Mouse (Mus musculus): ENCODE results near the gene Per2. TPM values are rescaled to one million over a fixed set of nuclear protein-coding genes. Genes with fewer than 3 reads are reported as not detected.

Per2 gene
- polyA plus RNA-seq (2015; fragmentation: Nextera tagmentation; extraction: Ambion mirVana) = 3.7 and 4.6 TPM in 2 replicates

DNA sequence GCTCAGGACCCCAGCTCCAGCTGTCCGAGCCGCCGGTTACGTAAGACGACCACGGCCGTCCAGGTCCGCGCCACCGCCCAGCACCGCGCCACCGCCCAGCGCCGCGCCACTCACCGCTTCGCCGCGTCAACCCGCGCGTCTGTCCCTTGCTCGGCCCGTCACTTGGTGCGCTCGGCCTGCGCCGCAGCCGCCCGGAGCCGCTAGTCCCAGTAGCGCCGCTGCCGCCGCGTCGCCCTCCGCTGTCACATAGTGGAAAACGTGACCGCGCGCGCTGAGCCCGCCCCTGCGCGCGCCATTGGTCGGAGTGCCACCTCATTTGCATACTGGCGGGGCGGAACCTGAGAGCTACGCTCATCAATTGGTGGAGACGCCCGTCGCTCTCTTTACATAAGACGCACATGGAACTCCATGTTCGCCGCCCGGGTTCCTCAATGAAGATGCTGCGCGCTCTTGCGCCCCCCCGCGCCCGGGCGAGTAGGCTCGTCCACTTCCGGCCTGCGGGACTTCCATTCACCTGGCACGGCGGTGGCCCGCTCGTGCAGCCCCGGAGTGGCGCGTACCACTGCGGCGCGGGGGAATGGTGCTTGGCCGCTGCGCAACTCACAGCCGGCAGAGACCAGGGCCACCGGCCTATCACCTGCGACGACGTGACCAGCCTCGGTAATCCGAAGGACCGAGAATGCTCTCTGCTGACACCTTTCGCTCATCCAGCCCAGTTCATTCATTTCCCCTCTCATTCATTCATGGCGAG lies at the start of gene Per2:
Gene Per2, minus strand, starts transcription at position 266 of the 751 bp plus-strand sequence.
- Histone ChIP-seq H3K9me3 (no peaks in the 10 kb centered on the region), H3K4me3 (peak within 1 kb of the TSS; percentile 93), H3K27ac (peak within 1 kb of the TSS; percentile 79), H3K36me3 (no peaks in the 10 kb centered on the region), H3K9ac (peak within 1 kb of the TSS; percentile 57), H3K4me1 (peaks cover 46% of the 10 kb centered on the region), H3K4me2 (peak within 1 kb of the TSS; percentile 86), H3K27me3 (no peaks in the 10 kb centered on the region)
- under 1% methylated on average over 91 of the region's 91 CpGs for WGBS
- ATAC-seq (ENCODE audit: insufficient number of reproducible peaks, low FRiP score, low TSS enrichment, low read depth) = peak; percentile 95

DNA sequence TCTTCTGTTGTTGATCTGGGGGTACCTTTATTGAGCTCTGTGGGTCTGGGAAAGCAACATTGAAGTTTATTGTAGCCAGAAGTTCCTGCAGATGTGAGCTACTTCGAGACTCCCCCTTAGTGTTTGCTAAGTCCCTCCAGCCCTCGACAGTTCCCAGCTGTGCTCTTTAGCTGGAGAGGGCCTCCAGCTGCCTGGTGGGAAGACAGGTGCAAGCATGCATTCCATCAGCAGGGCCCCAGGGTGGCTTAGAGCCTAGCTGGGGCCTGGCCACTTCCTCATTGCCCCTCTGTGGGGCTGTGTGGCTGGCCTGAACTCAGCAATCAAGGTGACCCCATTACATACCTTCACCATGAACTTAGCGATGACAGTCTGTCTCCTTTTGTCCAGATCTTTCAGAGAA lies 45.5 kb upstream of the Per2 start:
- WGBS = 58% methylated on average over 3 of the region's 3 CpGs
- Histone ChIP-seq H3K36me3 (peaks cover 56% of the 10 kb centered on the region), H3K4me1 (no peaks in the 10 kb centered on the region), H3K27me3 (no peaks in the 10 kb centered on the region), H3K9ac (no peak overlapping the region), H3K27ac (no peak overlapping the region), H3K4me3 (no peak overlapping the region), H3K4me2 (no peak overlapping the region), H3K9me3 (no peaks in the 10 kb centered on the region)
- no peak for ATAC-seq (ENCODE audit: insufficient number of reproducible peaks, low FRiP score, low TSS enrichment, low read depth)

DNA sequence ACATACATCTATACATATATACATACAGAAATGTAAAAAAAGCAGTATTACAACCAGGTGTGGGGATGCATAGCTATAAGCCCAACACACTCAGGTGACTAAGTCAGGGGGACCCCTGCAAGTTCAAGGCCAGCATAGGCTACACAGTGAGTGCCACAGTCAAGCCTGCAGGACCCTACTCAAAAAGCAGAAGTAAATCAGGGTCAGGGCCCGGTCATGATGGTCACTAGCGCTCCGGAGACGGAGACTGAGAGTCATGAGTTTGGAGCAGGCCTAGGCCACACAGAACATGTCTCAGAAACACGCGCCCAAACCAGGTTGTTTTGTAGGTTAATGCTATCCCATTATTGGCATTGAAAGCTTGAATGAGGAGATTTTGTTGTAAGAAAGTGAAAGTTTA lies 39.5 kb upstream of the Per2 start:
- Histone ChIP-seq H3K9me3 (no peaks in the 10 kb centered on the region), H3K9ac (no peak overlapping the region), H3K27me3 (no peaks in the 10 kb centered on the region), H3K27ac (no peak overlapping the region), H3K36me3 (peaks cover 23% of the 10 kb centered on the region), H3K4me1 (peaks cover 14% of the 10 kb centered on the region), H3K4me2 (no peak overlapping the region), H3K4me3 (no peak overlapping the region)
- 95% methylated on average over 6 of the region's 6 CpGs for WGBS
- no peak for ATAC-seq (ENCODE audit: insufficient number of reproducible peaks, low FRiP score, low TSS enrichment, low read depth)

DNA sequence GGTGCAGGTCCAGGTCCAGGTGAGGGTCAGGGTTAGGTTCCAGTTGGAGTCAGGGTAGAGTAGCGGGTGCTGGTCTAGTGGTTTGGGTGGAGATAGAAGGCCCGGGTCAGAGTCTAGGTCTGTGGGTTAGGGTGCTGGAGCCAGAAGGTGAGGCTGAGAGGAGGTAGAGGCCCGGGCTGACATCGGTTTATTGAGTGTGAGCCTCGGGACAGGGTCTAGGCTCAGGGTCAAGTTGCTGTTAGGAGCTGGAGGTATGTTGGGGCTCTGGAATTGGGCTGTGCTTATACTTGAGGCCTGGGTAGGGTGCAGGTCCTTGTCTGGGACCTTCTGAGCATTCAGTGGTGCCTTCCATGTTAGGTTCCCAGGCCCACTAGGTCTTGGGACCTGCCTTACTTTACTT lies 36.2 kb upstream of the Per2 start:
- 0 out of 2 replicates have a peak, but pooled peaks cover 5% of the 10 kb centered on the region for H3K36me3 ChIP-seq
- peak overlapping the region; percentile 79 for H3K4me2 ChIP-seq
- H3K27me3 ChIP-seq = no peaks in the 10 kb centered on the region; the same call in 1 of the 2 replicates
- H3K4me3 ChIP-seq = peak overlapping the region; percentile 89
- 54% methylated on average over 5 of the region's 5 CpGs for WGBS
- ATAC-seq (ENCODE audit: insufficient number of reproducible peaks, low FRiP score, low TSS enrichment, low read depth) = no peak
- H3K27ac ChIP-seq = no peak overlapping the region
- H3K4me1 ChIP-seq = peaks cover 14% of the 10 kb centered on the region
- no peaks in the 10 kb centered on the region for H3K9me3 ChIP-seq
- H3K9ac ChIP-seq = peak overlapping the region; percentile 60

DNA sequence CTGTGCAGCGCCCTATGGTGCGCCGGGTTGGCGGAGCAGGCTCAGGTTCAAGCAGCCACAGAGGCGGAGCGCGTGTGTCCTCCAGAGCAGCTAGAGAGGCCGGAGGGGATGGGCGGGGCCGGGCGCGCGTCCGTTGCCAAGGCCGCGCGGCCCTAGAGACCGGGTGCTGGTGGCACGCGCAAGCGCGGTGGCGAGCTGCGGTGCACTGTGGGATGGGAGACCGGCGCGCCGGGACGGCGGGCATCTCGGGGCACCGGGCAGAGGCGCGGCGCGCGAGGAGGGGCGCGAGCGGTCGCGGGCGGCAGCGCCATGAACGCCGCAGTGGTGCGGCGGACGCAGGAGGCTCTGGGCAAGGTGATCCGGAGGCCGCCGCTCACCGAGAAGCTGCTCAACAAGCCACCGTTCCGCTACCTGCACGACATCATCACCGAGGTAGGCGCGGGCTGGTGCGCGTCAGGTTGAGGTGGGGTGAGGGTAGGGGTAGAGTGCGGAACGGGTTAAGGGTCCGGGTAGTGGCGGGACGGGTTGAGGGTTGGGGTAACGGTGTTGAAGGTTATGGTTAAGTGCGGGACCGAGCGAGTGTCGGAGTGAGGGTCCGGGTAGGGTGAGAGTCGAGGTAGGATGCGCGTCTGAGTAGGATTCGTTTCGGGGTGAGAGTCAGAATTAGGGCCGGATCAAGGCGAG lies 35.5 kb upstream of the Per2 start, which contains the start of gene Traf3ip1:
Gene Traf3ip1, plus strand, starts transcription at position 191 of the 684 bp plus-strand sequence.
- peak within 1 kb of the TSS; percentile 89 for H3K4me3 ChIP-seq
- under 1% methylated on average over 79 of the region's 79 CpGs for WGBS
- no peaks in the 10 kb centered on the region for H3K9me3 ChIP-seq
- H3K9ac ChIP-seq = peak within 1 kb of the TSS; percentile 60
- no peak within 1 kb of the TSS for H3K27ac ChIP-seq
- no peaks in the 10 kb centered on the region; the same call in 1 of the 2 replicates for H3K27me3 ChIP-seq
- ATAC-seq (ENCODE audit: insufficient number of reproducible peaks, low FRiP score, low TSS enrichment, low read depth) = peak; percentile 90
- H3K36me3 ChIP-seq = no peaks in the 10 kb centered on the region
- H3K4me2 ChIP-seq = peak within 1 kb of the TSS; percentile 79
- H3K4me1 ChIP-seq = peaks cover 14% of the 10 kb centered on the region

DNA sequence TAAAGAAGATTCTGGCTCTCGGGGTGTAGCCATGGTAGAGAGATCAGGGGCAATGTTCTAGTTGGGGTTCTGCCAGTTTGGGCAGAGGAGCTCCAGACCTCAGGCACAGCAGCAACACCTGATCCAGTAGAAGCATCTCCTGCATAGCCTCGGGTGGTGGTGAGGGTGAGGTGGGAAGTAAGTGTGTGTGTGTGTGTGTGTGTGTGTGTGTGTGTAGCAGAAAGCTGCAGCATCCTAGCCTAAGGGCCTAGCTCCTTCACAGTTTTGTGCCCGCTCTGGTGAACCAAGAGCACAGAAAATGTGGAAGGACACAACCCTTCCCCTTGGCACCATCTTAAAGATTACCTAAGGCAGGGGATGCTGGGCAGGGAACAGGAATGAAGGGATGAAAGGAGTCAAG lies 34.8 kb upstream of the Per2 start:
- H3K9me3 ChIP-seq = no peaks in the 10 kb centered on the region
- 34% methylated on average over 3 of the region's 3 CpGs for WGBS
- H3K4me1 ChIP-seq = peaks cover 14% of the 10 kb centered on the region
- no peak overlapping the region for H3K27ac ChIP-seq
- H3K9ac ChIP-seq = 0 out of 2 replicates have a peak overlapping the region, but pooled peaks have one; percentile 4
- H3K4me2 ChIP-seq = peak overlapping the region; percentile 79
- H3K27me3 ChIP-seq = no peaks in the 10 kb centered on the region; the same call in 1 of the 2 replicates
- no peak for ATAC-seq (ENCODE audit: insufficient number of reproducible peaks, low FRiP score, low TSS enrichment, low read depth)
- no peaks in the 10 kb centered on the region for H3K36me3 ChIP-seq
- peak overlapping the region; percentile 89 for H3K4me3 ChIP-seq

DNA sequence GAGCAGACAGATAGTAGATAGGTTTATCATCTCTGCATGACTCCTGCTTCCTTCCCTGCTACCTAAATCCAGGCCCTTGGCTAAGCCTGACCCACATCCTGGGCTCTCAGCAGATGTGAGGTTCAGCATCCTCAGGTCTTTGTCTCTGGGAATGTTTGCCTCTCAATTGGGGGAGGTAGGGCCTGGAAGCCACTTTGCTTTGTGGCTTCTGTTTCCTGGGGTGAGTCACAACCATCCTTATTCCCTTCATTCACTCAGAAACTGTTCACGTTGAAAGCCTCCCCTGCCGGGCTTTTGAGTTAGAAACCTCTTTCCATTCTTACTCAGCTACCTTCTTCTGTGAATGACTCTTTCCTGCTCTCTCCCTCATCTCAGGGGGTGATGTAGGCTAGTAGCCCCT lies 33.6 kb upstream of the Per2 start:
- no peak overlapping the region for H3K4me3 ChIP-seq
- peaks cover 14% of the 10 kb centered on the region for H3K4me1 ChIP-seq
- no peaks in the 10 kb centered on the region for H3K9me3 ChIP-seq
- no peaks in the 10 kb centered on the region; the same call in 1 of the 2 replicates for H3K27me3 ChIP-seq
- H3K4me2 ChIP-seq = no peak overlapping the region
- no peaks in the 10 kb centered on the region for H3K36me3 ChIP-seq
- no peak for ATAC-seq (ENCODE audit: insufficient number of reproducible peaks, low FRiP score, low TSS enrichment, low read depth)
- H3K27ac ChIP-seq = no peak overlapping the region
- 63% methylated on average over 2 of the region's 2 CpGs for WGBS
- no peak overlapping the region for H3K9ac ChIP-seq

DNA sequence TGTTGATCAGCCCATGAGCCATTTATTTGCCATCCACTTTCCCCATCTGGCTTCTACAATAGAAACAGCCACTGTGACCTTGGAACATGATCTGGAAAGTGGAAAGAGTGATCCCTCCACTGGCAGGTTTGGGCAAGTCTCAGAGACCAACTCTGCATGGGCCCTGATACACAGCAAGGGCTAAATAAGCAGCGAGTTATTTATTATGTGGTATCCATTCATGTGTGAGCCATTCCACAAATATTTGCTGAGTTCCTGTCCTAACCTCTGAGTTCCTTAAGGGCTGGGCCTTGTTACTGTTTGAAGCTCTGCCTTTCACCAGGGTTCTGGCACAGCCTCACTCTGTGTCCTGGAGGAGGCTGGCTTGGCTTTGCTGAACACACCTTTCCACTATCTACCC lies 31.2 kb upstream of the Per2 start:
- Histone ChIP-seq H3K4me2 (no peak overlapping the region), H3K9ac (no peak overlapping the region), H3K4me1 (peaks cover 6% of the 10 kb centered on the region), H3K36me3 (no peaks in the 10 kb centered on the region), H3K9me3 (no peaks in the 10 kb centered on the region), H3K27ac (no peak overlapping the region), H3K27me3 (no peaks in the 10 kb centered on the region; the same call in 1 of the 2 replicates), H3K4me3 (no peak overlapping the region)
- 43% methylated on average over 1 of the region's 1 CpGs for WGBS
- no peak for ATAC-seq (ENCODE audit: insufficient number of reproducible peaks, low FRiP score, low TSS enrichment, low read depth)

DNA sequence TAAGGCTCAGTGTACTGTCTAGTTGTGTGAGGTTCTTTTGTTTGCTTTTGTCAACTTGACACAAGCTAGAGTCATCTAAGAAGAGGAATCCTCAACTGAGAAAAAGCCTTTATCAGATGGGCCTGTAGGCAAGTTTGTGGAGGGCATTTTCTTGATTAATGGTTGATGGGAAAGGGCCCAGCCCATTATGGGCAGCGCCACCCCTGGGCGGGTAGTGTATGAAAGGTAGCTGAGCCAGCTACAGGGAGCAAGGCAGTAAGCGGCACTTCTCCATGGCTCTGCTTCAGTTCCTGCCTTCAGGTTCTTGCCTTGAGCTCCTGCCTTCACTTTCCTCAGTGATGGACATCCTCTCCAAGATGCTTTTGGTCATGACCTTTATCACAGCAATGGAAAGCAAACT lies 27.0 kb upstream of the Per2 start:
- Histone ChIP-seq H3K4me2 (no peak overlapping the region), H3K4me1 (no peaks in the 10 kb centered on the region), H3K9ac (no peak overlapping the region), H3K27ac (no peak overlapping the region), H3K9me3 (no peaks in the 10 kb centered on the region), H3K4me3 (no peak overlapping the region), H3K27me3 (no peaks in the 10 kb centered on the region), H3K36me3 (no peaks in the 10 kb centered on the region)
- no peak for ATAC-seq (ENCODE audit: insufficient number of reproducible peaks, low FRiP score, low TSS enrichment, low read depth)
- WGBS = 72% methylated on average over 3 of the region's 3 CpGs

DNA sequence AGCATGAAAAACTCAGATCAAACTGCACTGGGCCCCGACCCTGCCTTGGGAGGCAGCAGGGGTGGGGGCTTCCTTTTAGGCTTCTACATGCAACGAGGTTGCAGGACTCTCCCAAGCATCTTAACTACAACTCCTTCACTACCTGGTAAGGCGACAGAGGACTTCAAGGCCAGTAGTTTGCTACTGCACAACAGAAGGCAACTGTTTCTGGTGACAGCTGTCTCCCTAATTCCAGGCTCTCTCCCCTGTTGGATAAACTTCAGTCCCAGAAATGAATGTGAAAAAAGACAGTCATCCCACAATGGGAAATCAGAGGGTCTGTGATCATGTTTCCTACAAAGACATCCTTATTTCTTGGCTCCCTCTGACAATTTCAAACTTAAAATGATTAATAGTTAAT lies 26.3 kb upstream of the Per2 start:
- H3K4me2 ChIP-seq = no peak overlapping the region
- ATAC-seq (ENCODE audit: insufficient number of reproducible peaks, low FRiP score, low TSS enrichment, low read depth) = no peak
- no peaks in the 10 kb centered on the region for H3K27me3 ChIP-seq
- H3K4me1 ChIP-seq = no peaks in the 10 kb centered on the region
- no peak overlapping the region for H3K27ac ChIP-seq
- WGBS = 64% methylated on average over 3 of the region's 3 CpGs
- H3K4me3 ChIP-seq = no peak overlapping the region
- no peak overlapping the region for H3K9ac ChIP-seq
- H3K9me3 ChIP-seq = no peaks in the 10 kb centered on the region
- no peaks in the 10 kb centered on the region for H3K36me3 ChIP-seq

DNA sequence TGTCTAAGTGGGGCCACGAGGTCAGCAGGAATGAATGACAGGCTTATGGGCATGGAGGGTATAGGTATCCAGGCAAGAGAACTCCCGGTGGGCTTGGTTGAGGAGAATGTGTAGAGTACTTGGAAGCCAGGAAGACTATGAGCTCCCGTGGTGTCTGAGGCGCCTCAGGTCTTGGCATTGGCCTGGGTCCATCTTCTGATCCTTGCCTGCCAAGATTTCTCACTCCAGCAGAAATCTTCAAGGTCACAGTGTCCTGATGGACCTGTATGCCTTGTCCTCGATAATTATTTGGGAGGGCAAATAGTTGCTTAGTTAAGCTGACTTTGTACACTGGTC lies 24.9 kb upstream of the Per2 start:
- H3K4me2 ChIP-seq = no peak overlapping the region
- WGBS = 75% methylated on average over 5 of the region's 5 CpGs
- H3K9ac ChIP-seq = no peak overlapping the region
- no peak for ATAC-seq (ENCODE audit: insufficient number of reproducible peaks, low FRiP score, low TSS enrichment, low read depth)
- no peaks in the 10 kb centered on the region for H3K4me1 ChIP-seq
- H3K4me3 ChIP-seq = no peak overlapping the region
- H3K27me3 ChIP-seq = no peaks in the 10 kb centered on the region
- H3K9me3 ChIP-seq = no peaks in the 10 kb centered on the region
- no peak overlapping the region for H3K27ac ChIP-seq
- H3K36me3 ChIP-seq = no peaks in the 10 kb centered on the region

DNA sequence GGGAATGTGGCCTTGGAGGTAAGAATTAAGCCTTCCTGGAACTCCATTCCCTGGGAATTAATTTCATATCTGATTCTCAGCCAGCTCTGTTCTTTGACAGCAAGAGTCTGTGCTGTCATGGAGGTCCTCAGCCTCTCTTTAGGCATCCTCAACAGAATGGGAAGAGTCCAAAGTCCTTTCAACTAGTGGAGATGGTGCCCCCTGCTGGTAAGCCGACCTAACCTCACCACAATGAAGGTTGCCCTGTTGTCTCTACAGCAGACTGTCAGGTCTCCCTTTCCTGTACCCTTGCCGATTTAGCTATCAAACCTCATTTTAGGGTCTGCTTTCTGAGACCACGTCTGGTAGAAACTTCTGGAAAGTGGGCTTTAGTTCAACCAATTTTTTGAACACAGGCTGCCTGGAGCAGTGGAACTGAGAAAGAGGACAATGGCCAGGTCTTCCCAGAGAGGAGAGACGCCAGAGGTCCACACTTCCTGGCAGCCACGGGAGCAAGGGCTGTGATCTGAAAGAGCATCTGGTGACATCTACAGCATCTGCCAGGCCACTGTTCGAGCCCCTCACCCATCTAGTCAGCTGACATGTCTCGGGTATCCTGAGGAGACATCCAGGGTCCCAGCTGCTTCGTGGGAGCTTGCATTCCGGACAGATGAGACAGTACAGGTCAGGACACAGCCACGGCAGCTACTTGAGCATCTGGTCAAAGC lies 24.3 kb upstream of the Per2 start:
- no peaks in the 10 kb centered on the region for H3K9me3 ChIP-seq
- ATAC-seq (ENCODE audit: insufficient number of reproducible peaks, low FRiP score, low TSS enrichment, low read depth) = 0 out of 2 replicates have a peak, but pooled peaks have one; percentile 58
- no peaks in the 10 kb centered on the region for H3K27me3 ChIP-seq
- H3K9ac ChIP-seq = no peak overlapping the region
- no peak overlapping the region for H3K4me2 ChIP-seq
- no peaks in the 10 kb centered on the region for H3K36me3 ChIP-seq
- no peaks in the 10 kb centered on the region for H3K4me1 ChIP-seq
- WGBS = 39% methylated on average over 10 of the region's 10 CpGs
- H3K27ac ChIP-seq = no peak overlapping the region
- no peak overlapping the region for H3K4me3 ChIP-seq
